Mouse (Mus musculus) embryonic facial prominence, embryonic 11.5 days (tissue): ENCODE results near the gene Zwint. TPM values are rescaled to one million over a fixed set of nuclear protein-coding genes. Genes with fewer than 3 reads are reported as not detected.
A peak's percentile ranks its signal among the peaks of the same experiment; 100 is the strongest.

ENCODE experiments used
- ATAC-seq: fragments of 200-750 bp; cut with Nextera tagmentation; replicated peaks from 2 replicates; pipeline ENCODE4 v1.8.0; 2017; ENCODE audit warnings: low read depth; ENCODE audit not compliant: insufficient number of reproducible peaks, low FRiP score, low TSS enrichment
- DNase-seq: peaks from one replicate; pipeline ENCODE4 v3.0.0-alpha.2; 2015; ENCODE audit warnings: low spot score
- H3K27ac ChIP-seq: fragments of 300-500 bp; sonication (generic); replicated peaks from 2 replicates; pipeline ENCODE4 v1.5.1; 2014; ENCODE audit warnings: mild to moderate bottlenecking, low read depth, low read length, control low read depth
- H3K27me3 ChIP-seq: fragments of 300-500 bp; sonication (generic); 2 replicates; pipeline ENCODE4 v1.6.1; 2014; ENCODE audit warnings: mild to moderate bottlenecking, low read length, moderate library complexity, mixed read lengths; ENCODE audit not compliant: control insufficient read depth, insufficient read depth
- H3K36me3 ChIP-seq: fragments of 300-500 bp; sonication (generic); replicated peaks from 2 replicates; pipeline ENCODE4 v1.6.1; 2014; ENCODE audit warnings: low read depth, mild to moderate bottlenecking, low read length, moderate library complexity, mixed read lengths; ENCODE audit not compliant: control insufficient read depth, insufficient read depth
- H3K4me1 ChIP-seq: fragments of 300-500 bp; sonication (generic); 2 replicates; pipeline ENCODE4 v1.6.1; 2014; ENCODE audit warnings: low read length, mixed read lengths; ENCODE audit not compliant: control insufficient read depth, insufficient read depth
- H3K4me2 ChIP-seq: fragments of 300-500 bp; sonication (generic); 2 replicates; pipeline ENCODE4 v1.6.1; 2014; ENCODE audit warnings: low read depth, mild to moderate bottlenecking, control low read depth, low read length, moderate library complexity
- H3K4me3 ChIP-seq: fragments of 300-500 bp; sonication (generic); 2 replicates; pipeline ENCODE4 v1.5.1; 2014; ENCODE audit warnings: low read depth, low read length, control low read depth
- H3K9ac ChIP-seq: fragments of 300-500 bp; sonication (generic); replicated peaks from 2 replicates; pipeline ENCODE4 v1.6.1; 2014; ENCODE audit warnings: mild to moderate bottlenecking, control low read depth, low read length
- H3K9me3 ChIP-seq: fragments of 300-500 bp; sonication (generic); replicated peaks from 2 replicates; pipeline ENCODE4 v1.6.1; 2016; ENCODE audit warnings: mild to moderate bottlenecking, low read length, inconsistent platforms, mixed read lengths; ENCODE audit not compliant: control insufficient read depth
- WGBS: fragments of 180-500 bp; shearing (Covaris S2); extraction: QIAGEN DNeasy Blood & Tissue Kit; methylation state at CpG from one replicate; pipeline ENCODE4 v1.1.7; 2014; 5-methylcytosine and 5-hydroxymethylcytosine counted together
- polyA plus RNA-seq: library from polyadenylated mRNA; unstranded; fragments of >200 nt; fragmentation: Nextera tagmentation; extraction: Ambion mirVana; gene quantifications from 2 replicates; pipeline ENCODE4 v1.2.1, GENCODE M21; 2014

Zwint gene
- polyA plus RNA-seq, result 416 and 421 TPM in 2 replicates

DNA sequence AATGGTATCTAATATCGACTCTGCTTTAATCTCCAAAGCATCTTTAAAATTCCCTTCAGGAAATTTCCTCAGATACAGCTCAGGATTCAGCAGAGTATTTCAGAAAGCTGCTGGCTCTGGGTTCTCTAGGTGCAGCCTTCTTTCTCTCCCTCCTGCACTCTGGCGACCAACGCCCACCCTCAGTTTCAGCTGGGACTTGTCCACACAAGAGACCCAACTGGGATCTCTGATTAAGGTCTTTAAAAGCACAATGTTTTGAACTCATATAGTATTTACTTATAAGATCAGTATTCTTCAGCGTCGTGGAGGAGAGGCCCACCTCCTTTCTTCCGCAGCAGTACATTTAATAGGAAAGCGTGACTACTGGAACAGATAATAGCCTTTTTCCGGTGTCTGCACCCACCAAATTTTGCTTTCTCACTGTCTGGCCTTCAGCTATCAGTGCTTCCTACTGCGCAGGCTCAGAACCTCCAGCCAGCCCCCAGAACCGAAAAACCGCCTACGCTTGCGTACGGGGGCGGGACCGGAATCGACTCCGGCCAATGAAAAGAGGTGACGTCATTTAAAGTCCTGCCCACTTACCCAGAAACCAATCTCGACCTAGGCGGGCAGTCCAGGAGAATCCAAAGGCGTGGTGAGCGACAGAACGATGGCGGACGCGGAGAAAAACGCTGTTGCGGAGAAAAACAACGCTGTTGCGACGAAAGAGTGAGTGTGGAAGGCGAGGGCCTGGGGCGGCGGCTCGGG is at the start of gene Zwint:
Zwint (plus strand) TSS at position 576 of the 747 bp plus-strand sequence.
- Histone ChIP-seq H3K36me3 (peaks cover 6% of the 10 kb centered on the region), H3K4me1 (no peaks in the 10 kb centered on the region), H3K27me3 (no peaks in the 10 kb centered on the region), H3K4me2 (peak within 1 kb of the TSS; percentile 58), H3K9ac (peak within 1 kb of the TSS; percentile 79), H3K4me3 (peak within 1 kb of the TSS; percentile 75), H3K9me3 (no peaks in the 10 kb centered on the region), H3K27ac (peak within 1 kb of the TSS; percentile 76)
- DNase-seq (peak; percentile 98), ATAC-seq (peak; percentile 97)
- 2% methylated on average over 36 of the region's 36 CpGs for WGBS

DNA sequence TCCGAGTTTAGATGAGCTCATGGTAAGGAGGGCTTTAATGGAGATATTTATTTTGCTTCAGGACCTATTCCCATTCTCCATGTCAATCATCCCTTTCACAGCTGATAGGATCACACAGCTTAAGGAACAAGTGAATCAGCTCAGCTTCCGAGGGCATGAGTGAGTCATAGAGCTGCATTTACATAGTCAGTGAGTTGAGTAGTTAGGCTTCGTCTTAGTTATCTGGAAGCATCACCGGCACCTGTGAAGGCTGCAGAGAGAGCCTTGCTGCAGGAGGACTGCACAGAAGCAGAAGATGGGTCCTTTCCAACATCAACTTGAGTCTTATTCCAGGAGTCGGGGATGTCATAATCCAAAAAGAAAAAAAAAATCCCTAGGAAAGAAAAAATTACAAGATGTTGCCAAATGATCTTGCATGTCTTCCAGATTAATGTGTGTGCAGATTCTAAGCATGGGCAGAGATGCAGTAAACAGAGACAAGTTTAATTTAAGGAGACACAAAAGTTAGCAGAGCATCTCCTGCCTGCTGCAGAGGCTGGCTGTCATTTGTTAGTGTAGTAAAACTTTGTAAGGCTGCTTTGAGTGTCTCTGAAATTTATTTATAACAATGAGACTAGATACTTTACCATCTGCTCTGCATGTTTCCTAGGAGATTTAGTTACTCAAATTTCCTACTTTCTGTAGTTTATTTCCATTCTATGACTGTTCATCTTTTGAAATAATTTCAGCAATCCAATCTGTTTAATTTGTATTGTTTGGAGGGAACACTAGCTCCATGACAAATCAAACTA is 41.3 kb upstream of the Zwint start:
- H3K4me1 ChIP-seq, result no peaks in the 10 kb centered on the region
- DNase-seq (no peak), ATAC-seq (no peak)
- no peaks in the 10 kb centered on the region for H3K27me3 ChIP-seq
- 81% methylated on average over 5 of the region's 5 CpGs for WGBS
- no peak overlapping the region for H3K4me2 ChIP-seq
- H3K27ac ChIP-seq, result no peak overlapping the region
- no peak overlapping the region for H3K4me3 ChIP-seq
- no peaks in the 10 kb centered on the region for H3K36me3 ChIP-seq
- no peak overlapping the region for H3K9ac ChIP-seq
- no peaks in the 10 kb centered on the region for H3K9me3 ChIP-seq

DNA sequence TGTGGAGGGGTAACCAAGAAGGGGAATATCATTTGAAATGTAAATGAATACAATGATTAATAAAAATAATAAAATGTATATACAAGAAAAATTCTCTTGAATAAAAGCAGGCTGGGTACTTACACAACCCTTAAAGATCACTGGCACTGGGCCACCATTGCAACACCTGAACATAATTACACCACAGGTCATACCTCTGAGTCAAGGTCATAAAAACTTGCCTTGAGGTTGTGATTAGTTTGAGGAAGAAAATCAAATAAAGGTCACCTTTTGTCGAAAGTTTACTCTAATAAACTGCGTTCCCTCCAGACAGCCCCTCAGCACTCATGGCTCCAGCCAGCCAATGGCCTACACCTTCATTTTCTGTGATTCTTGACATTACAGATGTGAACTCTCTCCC is 38.5 kb upstream of the Zwint start:
- H3K36me3 ChIP-seq, result no peaks in the 10 kb centered on the region
- no peak overlapping the region for H3K4me2 ChIP-seq
- H3K4me1 ChIP-seq, result no peaks in the 10 kb centered on the region
- no peak overlapping the region for H3K9ac ChIP-seq
- no peak for DNase-seq
- H3K27ac ChIP-seq, result no peak overlapping the region
- no peak for ATAC-seq
- 43% methylated on average over 2 of the region's 2 CpGs for WGBS
- no peaks in the 10 kb centered on the region for H3K27me3 ChIP-seq
- H3K9me3 ChIP-seq, result no peaks in the 10 kb centered on the region
- no peak overlapping the region for H3K4me3 ChIP-seq

DNA sequence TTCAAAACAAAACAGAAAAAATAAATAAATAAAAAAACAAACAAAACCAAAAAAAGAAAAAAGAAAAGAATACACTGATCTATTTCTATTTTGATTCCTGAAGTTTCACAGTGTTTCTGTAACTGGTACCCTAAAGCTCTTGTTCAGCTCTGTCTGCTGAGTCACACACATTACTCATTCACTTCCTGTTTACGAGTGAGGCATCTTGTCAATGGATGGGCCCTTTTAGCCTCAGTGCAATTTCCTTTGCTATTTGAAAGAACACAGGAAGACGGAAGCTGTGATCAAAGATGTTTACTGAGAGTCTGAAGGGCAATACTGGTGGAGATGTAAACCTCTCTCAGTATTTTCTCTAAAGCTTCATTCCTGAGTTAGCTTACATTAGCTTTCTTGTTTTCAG is 34.1 kb upstream of the Zwint start:
- Histone ChIP-seq H3K4me3 (no peak overlapping the region), H3K27ac (no peak overlapping the region), H3K9me3 (no peaks in the 10 kb centered on the region), H3K4me2 (no peak overlapping the region), H3K36me3 (no peaks in the 10 kb centered on the region), H3K4me1 (no peaks in the 10 kb centered on the region), H3K9ac (no peak overlapping the region), H3K27me3 (no peaks in the 10 kb centered on the region)
- 51% methylated on average over 2 of the region's 2 CpGs for WGBS
- DNase-seq, result no peak
- ATAC-seq, result no peak

DNA sequence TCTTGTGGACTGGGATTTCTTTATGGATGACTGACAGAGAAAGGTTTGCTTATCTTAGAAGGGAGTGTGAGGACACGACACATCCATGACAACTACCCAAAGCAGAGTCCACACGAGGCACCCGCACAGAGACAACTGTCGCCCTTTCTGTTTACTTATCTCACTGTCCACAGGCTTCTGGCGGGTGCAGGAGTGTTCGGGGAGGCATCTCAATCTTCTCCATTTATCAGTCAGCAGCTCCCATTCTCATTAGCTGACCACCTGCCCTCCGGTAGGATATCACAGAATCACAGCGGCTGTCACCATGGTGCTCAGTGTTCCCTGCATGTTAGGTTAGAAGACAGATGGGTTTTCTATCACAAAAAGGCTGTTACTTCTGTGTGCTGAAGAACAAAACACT is 31.1 kb upstream of the Zwint start:
- no peak overlapping the region for H3K27ac ChIP-seq
- no peak overlapping the region for H3K9ac ChIP-seq
- WGBS, result 78% methylated on average over 8 of the region's 8 CpGs
- no peak overlapping the region for H3K4me2 ChIP-seq
- ATAC-seq (no peak), DNase-seq (no peak)
- H3K27me3 ChIP-seq, result no peaks in the 10 kb centered on the region
- H3K9me3 ChIP-seq, result no peaks in the 10 kb centered on the region
- H3K4me3 ChIP-seq, result no peak overlapping the region
- H3K36me3 ChIP-seq, result no peaks in the 10 kb centered on the region
- H3K4me1 ChIP-seq, result no peaks in the 10 kb centered on the region

DNA sequence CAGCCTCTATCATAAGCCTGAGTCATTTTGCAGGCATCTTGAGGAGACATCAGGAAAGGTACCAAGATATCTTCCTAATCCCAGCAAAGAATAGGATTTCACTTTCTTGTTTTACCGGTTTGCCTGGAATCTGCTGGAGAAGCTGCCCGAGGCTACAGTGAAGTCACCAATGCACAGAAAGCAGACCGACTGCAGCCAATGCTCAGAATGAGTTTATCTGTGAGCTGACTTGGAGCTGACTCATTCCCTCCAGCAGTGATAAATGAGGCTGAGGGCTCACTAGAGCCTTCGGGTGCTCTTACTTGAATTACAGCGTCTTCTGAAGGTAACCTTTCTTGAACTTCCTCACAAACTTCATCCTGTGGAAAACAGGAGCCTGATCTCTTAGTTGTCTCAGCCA is 20.5 kb upstream of the Zwint start:
- Histone ChIP-seq H3K4me3 (no peak overlapping the region), H3K9me3 (no peaks in the 10 kb centered on the region), H3K4me2 (no peak overlapping the region), H3K4me1 (no peaks in the 10 kb centered on the region), H3K36me3 (no peaks in the 10 kb centered on the region), H3K9ac (no peak overlapping the region), H3K27me3 (no peaks in the 10 kb centered on the region), H3K27ac (no peak overlapping the region)
- WGBS, result 49% methylated on average over 5 of the region's 5 CpGs
- DNase-seq (peak; percentile 38), ATAC-seq (no peak)

DNA sequence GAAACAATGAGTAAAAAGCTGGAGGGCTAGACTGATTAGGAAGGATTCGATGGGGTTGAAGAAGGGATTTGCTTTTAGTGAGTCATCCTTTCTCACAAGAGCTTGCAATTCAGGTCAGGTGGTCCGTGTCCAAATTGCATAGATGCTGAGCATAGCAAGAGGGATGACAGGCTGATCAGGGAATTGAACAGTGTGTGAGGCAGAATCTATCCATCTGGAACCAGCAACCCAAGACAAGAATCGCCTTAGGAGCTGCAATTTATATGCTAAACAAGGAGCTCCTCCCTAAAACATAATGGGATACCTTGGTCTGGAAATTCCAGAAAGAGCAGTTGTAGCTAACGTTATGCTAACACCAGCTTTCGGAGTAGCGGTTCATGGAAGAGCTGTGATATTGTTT is 3.8 kb upstream of the Zwint start:
- Histone ChIP-seq H3K9me3 (no peaks in the 10 kb centered on the region), H3K4me1 (no peaks in the 10 kb centered on the region), H3K27ac (no peak overlapping the region), H3K36me3 (no peaks in the 10 kb centered on the region), H3K4me3 (no peak overlapping the region), H3K9ac (no peak overlapping the region), H3K27me3 (no peaks in the 10 kb centered on the region), H3K4me2 (no peak overlapping the region)
- no peak for DNase-seq
- 54% methylated on average over 6 of the region's 6 CpGs for WGBS
- no peak for ATAC-seq

DNA sequence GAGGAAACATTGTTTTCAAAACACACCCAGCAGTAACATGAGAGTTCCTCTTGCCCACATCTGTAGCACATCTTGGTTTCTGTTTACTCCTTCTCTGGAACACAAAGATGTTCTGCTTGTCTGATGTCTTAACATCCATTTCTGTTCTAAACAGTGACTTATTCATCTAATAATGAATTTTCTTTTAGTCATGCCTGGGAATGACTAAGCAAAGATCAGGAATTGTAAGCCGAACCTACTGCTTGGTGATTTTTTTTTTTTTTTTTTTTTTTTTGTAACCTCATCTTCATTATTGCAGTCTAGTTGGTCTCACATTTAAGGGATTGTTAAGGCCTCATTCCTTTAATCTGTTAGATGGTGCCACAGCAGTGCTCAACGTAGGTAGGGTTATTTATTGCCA is 848 bp upstream of the Zwint start:
- DNase-seq (no peak), ATAC-seq (no peak)
- Histone ChIP-seq H3K4me2 (no peak overlapping the region; the same call in 1 of the 2 replicates), H3K27me3 (no peaks in the 10 kb centered on the region), H3K4me3 (no peak overlapping the region), H3K4me1 (no peaks in the 10 kb centered on the region), H3K9me3 (no peaks in the 10 kb centered on the region), H3K9ac (no peak overlapping the region; the same call in 1 of the 2 replicates), H3K27ac (no peak overlapping the region), H3K36me3 (peaks cover 6% of the 10 kb centered on the region)
- 81% methylated on average over 2 of the region's 2 CpGs for WGBS
